Mouse (Mus musculus) embryonic facial prominence, embryonic 10.5 days (tissue): ENCODE measurements around the gene Lrmda. TPM values are rescaled to one million over a fixed set of nuclear protein-coding genes. Genes with fewer than 3 reads are reported as not detected.

ENCODE experiments used
- DNase-seq: peaks from one replicate; pipeline ENCODE4 v3.0.0-alpha.2; 2017; ENCODE audit warnings: low spot score
- H3K27ac ChIP-seq: fragments of 300-500 bp; sonication (generic); replicated peaks from 2 replicates; pipeline ENCODE4 v1.5.1; 2016; ENCODE audit warnings: mild to moderate bottlenecking
- H3K27me3 ChIP-seq: fragments of 300-500 bp; sonication (generic); replicated peaks from 2 replicates; pipeline ENCODE4 v1.6.1; 2016; ENCODE audit warnings: low read depth, mild to moderate bottlenecking; ENCODE audit not compliant: poor library complexity, severe bottlenecking
- H3K36me3 ChIP-seq: fragments of 300-500 bp; sonication (generic); replicated peaks from 2 replicates; pipeline ENCODE4 v1.6.1; 2016; ENCODE audit warnings: mild to moderate bottlenecking, moderate library complexity
- H3K4me1 ChIP-seq: fragments of 300-500 bp; sonication (generic); 2 replicates; pipeline ENCODE4 v1.6.1; 2016
- H3K4me3 ChIP-seq: fragments of 300-500 bp; sonication (generic); 2 replicates; pipeline ENCODE4 v1.5.1; 2016; ENCODE audit warnings: mild to moderate bottlenecking, moderate library complexity
- H3K9me3 ChIP-seq: fragments of 300-500 bp; sonication (generic); 2 replicates; pipeline ENCODE4 v1.6.1; 2016; ENCODE audit warnings: mild to moderate bottlenecking
- WGBS: fragments of 180-500 bp; shearing (Covaris S2); methylation state at CpG from one replicate; pipeline ENCODE4 v1.1.7; 2016; 5-methylcytosine and 5-hydroxymethylcytosine counted together
- polyA plus RNA-seq: library from polyadenylated mRNA; unstranded; fragments of >200 nt; fragmentation: Nextera tagmentation; extraction: Ambion mirVana; gene quantifications from 2 replicates; pipeline ENCODE4 v1.2.1, GENCODE M21; 2016

The Lrmda gene
- polyA plus RNA-seq, 1 experiment from 2014 or later: 0.88 TPM

DNA sequence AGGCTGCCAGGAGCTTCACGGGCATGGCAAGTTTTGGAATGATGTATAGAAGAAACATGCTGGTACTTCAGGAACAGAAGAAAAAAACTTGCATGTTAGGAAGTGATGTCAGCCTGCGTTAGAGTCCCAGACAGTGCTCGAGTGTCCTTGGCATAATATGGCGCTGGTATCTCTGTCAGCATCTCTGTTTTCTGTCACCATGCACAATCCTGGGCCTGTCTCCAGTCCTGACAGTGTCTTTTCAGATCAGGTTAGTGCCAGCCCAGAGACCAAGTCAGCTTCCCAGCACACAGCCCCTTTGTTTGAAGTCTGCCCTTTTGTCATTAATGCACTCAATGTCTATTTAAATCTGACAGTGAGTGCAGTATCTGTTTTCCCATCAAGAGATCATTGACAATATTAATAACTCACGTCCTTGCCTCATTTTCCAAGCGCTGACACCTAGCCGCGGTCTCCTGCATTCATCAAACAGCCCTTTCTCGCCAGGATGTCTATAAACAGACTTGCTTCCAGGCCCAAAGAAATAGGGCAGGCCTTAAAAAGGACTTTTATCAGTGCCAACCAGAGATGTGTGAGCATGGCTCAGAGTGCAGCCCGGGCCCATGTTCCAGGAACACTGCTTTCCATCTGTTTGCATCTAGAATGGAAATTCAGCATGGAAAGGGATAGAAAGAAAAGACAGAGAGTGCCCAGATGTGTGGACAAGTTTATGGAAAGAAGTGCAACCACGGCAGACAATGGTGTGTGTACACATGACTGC, 1033.5 kb downstream of the Lrmda start:
- H3K4me1 ChIP-seq: peaks cover 13% of the 10 kb centered on the region
- WGBS: 81% methylated on average over 11 of the region's 11 CpGs
- no peak overlapping the region for H3K27ac ChIP-seq
- no peak for DNase-seq
- H3K27me3 ChIP-seq: 0 out of 2 replicates have a peak, but pooled peaks cover under 1% of the 10 kb centered on the region
- no peak overlapping the region for H3K4me3 ChIP-seq
- no peaks in the 10 kb centered on the region for H3K36me3 ChIP-seq
- no peaks in the 10 kb centered on the region for H3K9me3 ChIP-seq

DNA sequence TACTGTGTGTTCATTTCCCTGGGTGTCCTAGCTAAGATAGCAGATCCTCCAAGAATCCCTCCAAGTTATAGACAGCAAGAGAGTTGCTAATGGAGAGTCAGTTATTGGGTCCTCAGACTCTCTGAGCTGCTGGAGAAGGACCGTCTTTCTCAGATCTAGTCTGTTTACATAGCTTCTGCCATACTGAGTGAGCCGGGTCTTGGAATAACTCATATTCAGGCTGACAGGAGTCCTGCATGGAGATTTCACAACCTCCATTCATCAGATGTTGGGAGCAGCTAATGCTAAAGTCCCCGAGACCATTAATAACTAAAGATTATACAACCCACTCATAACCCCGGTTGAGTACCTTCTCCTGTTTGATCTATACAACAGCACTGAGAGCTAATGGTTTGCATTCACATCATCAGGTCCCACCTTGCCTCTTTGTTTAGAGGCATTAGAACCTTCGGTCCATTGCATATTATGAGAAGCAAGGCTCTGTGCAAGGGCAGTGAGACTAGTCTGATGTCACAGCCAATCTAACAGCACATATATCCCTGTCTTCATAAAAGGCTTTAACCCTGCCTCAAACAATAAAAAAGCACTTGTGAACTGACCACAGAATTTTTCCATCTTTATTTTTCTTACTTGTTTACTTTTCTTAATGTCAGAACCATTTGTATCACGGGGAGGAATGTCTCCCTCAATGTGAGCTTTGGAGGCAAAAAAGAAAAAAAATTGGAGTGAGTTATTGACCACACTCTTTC, 1037.9 kb downstream of the Lrmda start:
- no peaks in the 10 kb centered on the region for H3K9me3 ChIP-seq
- H3K27ac ChIP-seq: no peak overlapping the region
- peaks cover 4% of the 10 kb centered on the region; the same call in 1 of the 2 replicates for H3K4me1 ChIP-seq
- H3K4me3 ChIP-seq: no peak overlapping the region
- H3K36me3 ChIP-seq: no peaks in the 10 kb centered on the region
- DNase-seq: no peak
- no peaks in the 10 kb centered on the region for H3K27me3 ChIP-seq
- WGBS: 89% methylated on average over 6 of the region's 6 CpGs

DNA sequence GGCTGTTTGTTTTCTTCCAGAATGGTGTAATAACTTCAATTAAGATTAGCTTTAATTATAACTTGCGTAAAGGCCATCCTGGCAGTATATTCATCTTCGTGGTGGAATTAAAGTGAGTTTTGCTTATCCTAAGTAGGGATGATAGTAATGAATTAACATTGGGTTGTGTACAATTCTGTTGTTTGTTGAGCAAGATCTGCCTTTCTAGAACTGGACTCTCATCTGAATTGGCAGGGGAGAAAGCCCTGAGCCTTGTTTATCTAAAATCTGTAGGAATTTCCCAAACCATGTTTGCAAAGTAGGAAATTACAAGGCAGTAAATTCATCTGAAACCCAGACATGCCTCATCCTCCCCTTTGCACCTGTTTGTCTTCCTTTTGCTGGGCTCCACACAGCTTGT, 1038.5 kb downstream of the Lrmda start:
- Histone ChIP-seq H3K36me3 (no peaks in the 10 kb centered on the region), H3K27me3 (no peaks in the 10 kb centered on the region), H3K9me3 (no peaks in the 10 kb centered on the region), H3K4me3 (no peak overlapping the region), H3K27ac (no peak overlapping the region), H3K4me1 (no peaks in the 10 kb centered on the region)
- WGBS: 94% methylated on average over 2 of the region's 2 CpGs
- DNase-seq: no peak

GRCm38 (mm10) chr14:23078719-23079118, 1059.2 kb downstream of the Lrmda start:
- DNase-seq: no peak
- WGBS: 72% methylated on average over 1 of the region's 1 CpGs
- Histone ChIP-seq H3K36me3 (no peaks in the 10 kb centered on the region), H3K4me3 (no peak overlapping the region), H3K27me3 (no peaks in the 10 kb centered on the region), H3K27ac (no peak overlapping the region), H3K9me3 (no peaks in the 10 kb centered on the region), H3K4me1 (no peaks in the 10 kb centered on the region)

DNA sequence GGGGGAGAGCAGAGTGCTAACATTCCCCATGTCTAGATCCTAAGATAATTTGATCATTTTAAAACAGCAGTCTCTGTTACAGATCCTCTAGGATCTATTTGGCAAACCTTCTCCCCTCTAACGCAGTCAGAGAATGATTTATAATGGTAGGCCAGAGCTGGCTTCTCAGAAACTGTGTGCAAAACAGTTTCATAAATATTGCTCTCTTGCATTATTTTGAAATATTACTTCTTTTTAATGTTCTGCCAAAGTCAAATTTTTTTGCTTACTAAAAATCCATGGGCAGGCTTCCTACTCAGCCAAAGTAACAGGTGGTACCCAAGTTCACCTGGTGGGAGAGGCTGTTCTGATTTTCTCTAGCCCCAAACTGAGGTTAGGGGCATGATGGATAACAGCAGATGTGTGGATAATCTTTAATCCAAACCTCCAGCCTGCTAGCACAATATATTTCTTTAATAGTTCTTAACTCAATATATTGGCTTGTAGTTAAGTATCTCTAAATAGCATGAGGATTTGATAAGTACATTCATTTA, 1064.8 kb downstream of the Lrmda start:
- DNase-seq: no peak
- 89% methylated on average over 1 of the region's 1 CpGs for WGBS
- Histone ChIP-seq H3K4me3 (no peak overlapping the region), H3K27ac (no peak overlapping the region), H3K9me3 (no peaks in the 10 kb centered on the region), H3K27me3 (no peaks in the 10 kb centered on the region), H3K36me3 (no peaks in the 10 kb centered on the region), H3K4me1 (no peaks in the 10 kb centered on the region)

- H3K36me3 ChIP-seq: no peaks in the 10 kb centered on the region
- no peaks in the 10 kb centered on the region for H3K4me1 ChIP-seq
- no peaks in the 10 kb centered on the region for H3K9me3 ChIP-seq
- 78% methylated on average over 1 of the region's 1 CpGs for WGBS
- no peak overlapping the region for H3K27ac ChIP-seq
- H3K27me3 ChIP-seq: no peaks in the 10 kb centered on the region
- no peak for DNase-seq
- H3K4me3 ChIP-seq: no peak overlapping the region
These were observed 1065.3 kb downstream of the Lrmda start for GRCm38 (mm10) chr14:23084797-23085196.

GRCm38 (mm10) chr14:23093306-23093705, 1073.8 kb downstream of the Lrmda start:
- WGBS: 88% methylated on average over 4 of the region's 4 CpGs
- Histone ChIP-seq H3K36me3 (no peaks in the 10 kb centered on the region), H3K9me3 (no peaks in the 10 kb centered on the region), H3K4me3 (no peak overlapping the region), H3K27me3 (no peaks in the 10 kb centered on the region), H3K27ac (no peak overlapping the region), H3K4me1 (peaks cover 14% of the 10 kb centered on the region)
- no peak for DNase-seq

GRCm38 (mm10) chr14:23094546-23095157, 1075.1 kb downstream of the Lrmda start:
- Histone ChIP-seq H3K36me3 (no peaks in the 10 kb centered on the region), H3K9me3 (no peaks in the 10 kb centered on the region), H3K27ac (no peak overlapping the region), H3K4me1 (peaks cover 14% of the 10 kb centered on the region), H3K4me3 (no peak overlapping the region), H3K27me3 (no peaks in the 10 kb centered on the region)
- WGBS: 60% methylated on average over 5 of the region's 5 CpGs
- no peak for DNase-seq

DNA sequence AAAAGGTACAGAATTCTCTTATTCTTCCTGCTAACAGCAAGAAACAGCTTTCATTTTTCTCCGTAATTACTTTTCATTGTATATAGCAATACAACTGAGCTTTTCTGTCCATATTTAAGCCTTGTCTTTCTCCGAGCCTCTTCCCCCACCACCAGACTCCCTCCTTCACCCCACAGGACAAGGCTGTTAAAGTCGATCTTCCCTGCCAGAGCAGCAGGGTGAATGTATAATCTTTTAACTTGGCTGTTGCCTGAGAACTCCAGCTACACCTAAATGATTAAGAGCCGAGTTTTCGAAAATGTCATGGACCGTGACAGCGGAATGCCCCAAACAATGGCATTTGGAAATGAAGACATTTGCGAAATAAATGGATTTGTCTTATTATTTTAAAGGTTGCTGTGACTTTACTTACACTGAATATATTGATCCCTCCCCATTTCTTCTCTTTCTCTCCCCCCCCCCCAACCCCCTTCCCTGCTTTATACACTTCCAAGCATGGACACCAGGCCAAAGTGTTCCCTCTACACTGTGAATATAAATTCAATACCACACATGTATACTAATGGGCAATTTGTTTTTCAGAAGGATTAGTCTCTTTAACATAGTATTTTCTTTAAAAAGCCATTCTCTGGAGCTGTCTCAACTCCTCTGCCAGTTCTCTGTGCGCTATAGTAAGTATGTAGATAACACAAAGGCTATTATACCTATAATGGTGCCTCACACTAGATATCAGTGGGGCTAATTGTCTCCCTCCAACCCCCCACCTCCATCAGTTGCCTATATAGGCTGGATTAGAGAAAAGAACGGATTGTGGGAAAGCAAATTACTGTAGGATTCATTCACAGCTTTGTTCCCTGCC, 1075.9 kb downstream of the Lrmda start:
- Histone ChIP-seq H3K4me1 (peaks cover 14% of the 10 kb centered on the region), H3K36me3 (no peaks in the 10 kb centered on the region), H3K9me3 (no peaks in the 10 kb centered on the region), H3K4me3 (no peak overlapping the region), H3K27me3 (no peaks in the 10 kb centered on the region), H3K27ac (no peak overlapping the region)
- 66% methylated on average over 10 of the region's 10 CpGs for WGBS
- no peak for DNase-seq

DNA sequence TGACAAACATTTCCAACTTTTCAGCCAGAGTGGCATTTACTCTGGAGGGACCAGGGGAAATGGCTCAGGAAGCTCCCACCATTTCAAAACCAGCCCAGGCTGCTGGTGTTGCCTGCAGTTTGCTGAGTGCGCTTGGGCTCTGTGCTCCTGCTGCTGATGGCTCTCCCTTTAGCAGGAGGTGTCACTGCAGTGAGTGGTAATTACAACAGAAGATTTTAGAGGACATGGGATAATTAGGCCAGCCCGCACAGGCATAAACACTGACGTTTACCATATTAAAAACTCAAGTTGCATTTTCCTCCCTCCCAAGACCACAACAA, 1076.5 kb downstream of the Lrmda start:
- peaks cover 14% of the 10 kb centered on the region for H3K4me1 ChIP-seq
- no peaks in the 10 kb centered on the region for H3K27me3 ChIP-seq
- no peak for DNase-seq
- no peak overlapping the region for H3K4me3 ChIP-seq
- no peaks in the 10 kb centered on the region for H3K9me3 ChIP-seq
- 0 out of 2 replicates have a peak overlapping the region, but pooled peaks have one; percentile 24 for H3K27ac ChIP-seq
- no peaks in the 10 kb centered on the region for H3K36me3 ChIP-seq
- 59% methylated on average over 3 of the region's 3 CpGs for WGBS

DNA sequence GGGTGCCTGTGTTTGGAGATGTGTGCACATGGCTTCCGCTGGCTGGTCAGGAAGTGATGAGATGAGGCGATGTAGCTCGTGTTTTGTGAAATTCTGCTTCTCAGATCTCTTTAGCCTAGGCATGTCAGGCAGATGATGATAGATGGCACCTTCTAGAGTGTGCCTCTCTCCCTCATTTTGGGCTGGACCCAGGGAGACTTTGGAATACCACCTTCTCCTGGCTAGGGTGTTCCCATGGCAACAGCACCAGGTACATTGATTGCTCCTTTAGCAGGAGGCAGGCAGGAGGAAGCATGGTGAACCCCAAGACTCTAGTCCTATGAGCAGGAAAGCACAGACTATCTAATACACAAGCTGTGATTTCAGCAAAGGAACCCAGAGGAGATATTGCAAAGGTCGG, 1076.9 kb downstream of the Lrmda start:
- Histone ChIP-seq H3K36me3 (no peaks in the 10 kb centered on the region), H3K4me3 (no peak overlapping the region), H3K27me3 (no peaks in the 10 kb centered on the region), H3K27ac (0 out of 2 replicates have a peak overlapping the region, but pooled peaks have one; percentile 24), H3K9me3 (no peaks in the 10 kb centered on the region), H3K4me1 (peaks cover 14% of the 10 kb centered on the region)
- WGBS: 74% methylated on average over 4 of the region's 4 CpGs
- DNase-seq: no peak
